Mouse (Mus musculus): Measurements from ENCODE around the gene Plscr5.

DNA sequence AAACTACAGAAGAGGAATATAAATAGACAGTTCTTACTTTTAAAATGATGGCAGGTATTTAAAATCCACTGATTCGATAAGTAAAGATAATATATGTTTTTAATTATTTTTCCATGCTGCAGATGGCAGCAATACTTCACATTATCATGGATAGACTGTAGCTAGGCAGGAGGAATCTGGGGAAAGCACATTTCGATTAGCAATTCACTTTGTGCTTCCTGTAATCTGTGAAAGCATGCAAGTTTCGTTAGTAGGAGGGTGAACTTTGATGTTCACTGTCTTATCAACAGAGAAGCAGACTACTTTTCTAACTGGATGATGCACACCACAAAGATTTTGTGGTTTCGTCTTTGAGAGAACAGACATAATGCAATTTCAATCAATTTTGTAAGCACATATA, 24.7 kb downstream of the Plscr5 start:
- no peak for TF ChIP-seq CTCF (IDR thresholded peaks at IDR 0.05; ENCODE audit: borderline replicate concordance, insufficient read depth, low read length)
- TF ChIP-seq POLR2A (IDR thresholded peaks at IDR 0.05; ENCODE audit: low read depth, low read length) = no peak

Measured in embryonic fibroblast, embryonic 13.5 days (primary cell).